Mouse (Mus musculus) heart, embryonic 15.5 days (tissue): Measurements from ENCODE around the gene Atg7. TPM values are rescaled to one million over a fixed set of nuclear protein-coding genes. Genes with fewer than 3 reads are reported as not detected.

Source experiments
- ATAC-seq: fragments of 200-750 bp; cut with Nextera tagmentation; replicated peaks from 2 replicates; pipeline ENCODE4 v1.8.0; 2017; ENCODE audit warnings: low read depth, moderate TSS enrichment; ENCODE audit not compliant: insufficient number of reproducible peaks, insufficient read depth, low FRiP score
- H3K27ac ChIP-seq: fragments of 300-500 bp; sonication (generic); 2 replicates; pipeline ENCODE4 v1.5.1; 2015; ENCODE audit warnings: mild to moderate bottlenecking, inconsistent platforms
- H3K27me3 ChIP-seq: fragments of 300-500 bp; sonication (generic); 2 replicates; pipeline ENCODE4 v1.6.1; 2015; ENCODE audit warnings: inconsistent platforms
- H3K36me3 ChIP-seq: fragments of 300-500 bp; sonication (generic); 2 replicates; pipeline ENCODE4 v1.6.1; 2015; ENCODE audit warnings: mild to moderate bottlenecking, inconsistent platforms
- H3K4me1 ChIP-seq: fragments of 300-500 bp; sonication (generic); replicated peaks from 2 replicates; pipeline ENCODE4 v1.6.1; 2015; ENCODE audit warnings: inconsistent platforms
- H3K4me2 ChIP-seq: fragments of 300-500 bp; sonication (generic); 2 replicates; pipeline ENCODE4 v1.6.1; 2015; ENCODE audit warnings: inconsistent platforms, mild to moderate bottlenecking, moderate library complexity
- H3K4me3 ChIP-seq: fragments of 300-500 bp; sonication (generic); 2 replicates; pipeline ENCODE4 v1.5.1; 2015; ENCODE audit warnings: mild to moderate bottlenecking, inconsistent platforms
- H3K9ac ChIP-seq: fragments of 300-500 bp; sonication (generic); 2 replicates; pipeline ENCODE4 v1.6.1; 2015; ENCODE audit warnings: mild to moderate bottlenecking, inconsistent platforms
- H3K9me3 ChIP-seq: fragments of 300-500 bp; sonication (generic); replicated peaks from 2 replicates; pipeline ENCODE4 v1.6.1; 2016; ENCODE audit warnings: inconsistent platforms
- WGBS: fragments of 180-500 bp; shearing (Covaris S2); methylation state at CpG from one replicate; pipeline ENCODE4 v1.1.7; 2015; ENCODE audit warnings: mixed read lengths; 5-methylcytosine and 5-hydroxymethylcytosine counted together
- polyA plus RNA-seq: library from polyadenylated mRNA; unstranded; fragments of >200 nt; fragmentation: Nextera tagmentation; extraction: Ambion mirVana; gene quantifications from 2 replicates; pipeline ENCODE4 v1.2.1, GENCODE M21; 2015

The Atg7 gene
- polyA plus RNA-seq, 1 experiment from 2014 or later: 15.1 TPM

- ATAC-seq: peak; percentile 6; the same call in 1 of the 2 replicates
- Histone ChIP-seq H3K4me2 (peak overlapping the region; percentile 84), H3K9ac (peak overlapping the region; percentile 67), H3K27ac (peak overlapping the region; percentile 98), H3K36me3 (peaks cover 6% of the 10 kb centered on the region; the same call in 1 of the 2 replicates), H3K9me3 (no peaks in the 10 kb centered on the region), H3K4me3 (peak overlapping the region; percentile 52), H3K27me3 (no peaks in the 10 kb centered on the region), H3K4me1 (peaks cover 90% of the 10 kb centered on the region)
- WGBS: 9% methylated on average over 19 of the region's 19 CpGs
Observed at GRCm38 (mm10) chr6:114874138-114874928, 231.4 kb downstream of the Atg7 start.

GRCm38 (mm10) chr6:114875018-114875558, 232.2 kb downstream of the Atg7 start:
- H3K9ac ChIP-seq: peak overlapping the region; percentile 67
- under 1% methylated on average over 18 of the region's 18 CpGs for WGBS
- no peaks in the 10 kb centered on the region for H3K9me3 ChIP-seq
- ATAC-seq: peak; percentile 80
- H3K4me3 ChIP-seq: peak overlapping the region; percentile 52
- no peaks in the 10 kb centered on the region for H3K27me3 ChIP-seq
- H3K4me2 ChIP-seq: peak overlapping the region; percentile 84
- peaks cover 6% of the 10 kb centered on the region; the same call in 1 of the 2 replicates for H3K36me3 ChIP-seq
- H3K27ac ChIP-seq: peak overlapping the region; percentile 98
- H3K4me1 ChIP-seq: peaks cover 90% of the 10 kb centered on the region

- Histone ChIP-seq H3K9me3 (no peaks in the 10 kb centered on the region), H3K36me3 (peaks cover 5% of the 10 kb centered on the region; the same call in 1 of the 2 replicates), H3K27ac (peak overlapping the region; percentile 98), H3K4me1 (peaks cover 90% of the 10 kb centered on the region), H3K9ac (peak overlapping the region; percentile 47; the same call in 1 of the 2 replicates), H3K4me2 (0 out of 2 replicates have a peak overlapping the region, but pooled peaks have one; percentile 84), H3K4me3 (no peak overlapping the region), H3K27me3 (no peaks in the 10 kb centered on the region)
- no peak for ATAC-seq
- 30% methylated on average over 4 of the region's 4 CpGs for WGBS
Observed at GRCm38 (mm10) chr6:114876033-114876432, 233.1 kb downstream of the Atg7 start.

GRCm38 (mm10) chr6:114876546-114876945, 233.6 kb downstream of the Atg7 start:
- H3K27me3 ChIP-seq: no peaks in the 10 kb centered on the region
- H3K9me3 ChIP-seq: no peaks in the 10 kb centered on the region
- 78% methylated on average over 6 of the region's 6 CpGs for WGBS
- H3K9ac ChIP-seq: no peak overlapping the region
- no peak overlapping the region for H3K4me2 ChIP-seq
- no peak overlapping the region for H3K4me3 ChIP-seq
- 0 out of 2 replicates have a peak, but pooled peaks cover under 1% of the 10 kb centered on the region for H3K36me3 ChIP-seq
- peak overlapping the region; percentile 98 for H3K27ac ChIP-seq
- no peak for ATAC-seq
- peaks cover 90% of the 10 kb centered on the region for H3K4me1 ChIP-seq

GRCm38 (mm10) chr6:114878841-114879520, 236.1 kb downstream of the Atg7 start:
- Histone ChIP-seq H3K9me3 (no peaks in the 10 kb centered on the region), H3K4me1 (peaks cover 97% of the 10 kb centered on the region), H3K36me3 (0 out of 2 replicates have a peak, but pooled peaks cover under 1% of the 10 kb centered on the region), H3K4me3 (no peak overlapping the region), H3K9ac (0 out of 2 replicates have a peak overlapping the region, but pooled peaks have one; percentile 25), H3K27me3 (no peaks in the 10 kb centered on the region), H3K27ac (peak overlapping the region; percentile 54), H3K4me2 (no peak overlapping the region)
- 56% methylated on average over 19 of the region's 19 CpGs for WGBS
- ATAC-seq: no peak

- no peak overlapping the region for H3K9ac ChIP-seq
- no peak overlapping the region for H3K4me2 ChIP-seq
- H3K27ac ChIP-seq: peak overlapping the region; percentile 93; the same call in 1 of the 2 replicates
- no peak overlapping the region for H3K4me3 ChIP-seq
- peaks cover 6% of the 10 kb centered on the region; the same call in 1 of the 2 replicates for H3K36me3 ChIP-seq
- no peaks in the 10 kb centered on the region for H3K9me3 ChIP-seq
- WGBS: 33% methylated on average over 4 of the region's 4 CpGs
- peaks cover 95% of the 10 kb centered on the region for H3K4me1 ChIP-seq
- no peaks in the 10 kb centered on the region for H3K27me3 ChIP-seq
- no peak for ATAC-seq
Observed at GRCm38 (mm10) chr6:114880798-114881197, 237.9 kb downstream of the Atg7 start.

- H3K36me3 ChIP-seq: peaks cover 10% of the 10 kb centered on the region; the same call in 1 of the 2 replicates
- ATAC-seq: no peak
- peaks cover 96% of the 10 kb centered on the region for H3K4me1 ChIP-seq
- H3K4me3 ChIP-seq: no peak overlapping the region
- 0 out of 2 replicates have a peak overlapping the region, but pooled peaks have one; percentile 6 for H3K9ac ChIP-seq
- H3K27ac ChIP-seq: peak overlapping the region; percentile 93
- no peaks in the 10 kb centered on the region for H3K9me3 ChIP-seq
- 47% methylated on average over 5 of the region's 5 CpGs for WGBS
- H3K27me3 ChIP-seq: no peaks in the 10 kb centered on the region
- no peak overlapping the region for H3K4me2 ChIP-seq
Observed at GRCm38 (mm10) chr6:114882212-114882611, 239.3 kb downstream of the Atg7 start.

GRCm38 (mm10) chr6:114882675-114883074, 239.8 kb downstream of the Atg7 start:
- H3K27me3 ChIP-seq: no peaks in the 10 kb centered on the region
- peak overlapping the region; percentile 93 for H3K27ac ChIP-seq
- H3K9me3 ChIP-seq: no peaks in the 10 kb centered on the region
- H3K9ac ChIP-seq: peak overlapping the region; percentile 37; the same call in 1 of the 2 replicates
- peak overlapping the region; percentile 26; the same call in 1 of the 2 replicates for H3K4me2 ChIP-seq
- 36% methylated on average over 7 of the region's 7 CpGs for WGBS
- peaks cover 96% of the 10 kb centered on the region for H3K4me1 ChIP-seq
- H3K4me3 ChIP-seq: no peak overlapping the region
- no peak for ATAC-seq
- peaks cover 12% of the 10 kb centered on the region; the same call in 1 of the 2 replicates for H3K36me3 ChIP-seq

- H3K4me2 ChIP-seq: peak overlapping the region; percentile 26
- ATAC-seq: peak; percentile 61
- 0 out of 2 replicates have a peak overlapping the region, but pooled peaks have one; percentile 5 for H3K4me3 ChIP-seq
- no peaks in the 10 kb centered on the region for H3K27me3 ChIP-seq
- H3K4me1 ChIP-seq: peaks cover 96% of the 10 kb centered on the region
- H3K9ac ChIP-seq: peak overlapping the region; percentile 37
- H3K36me3 ChIP-seq: peaks cover 15% of the 10 kb centered on the region; the same call in 1 of the 2 replicates
- no peaks in the 10 kb centered on the region for H3K9me3 ChIP-seq
- H3K27ac ChIP-seq: peak overlapping the region; percentile 93
- 6% methylated on average over 9 of the region's 9 CpGs for WGBS
Observed at GRCm38 (mm10) chr6:114883261-114883740, 240.4 kb downstream of the Atg7 start.

GRCm38 (mm10) chr6:114885129-114885528, 242.2 kb downstream of the Atg7 start:
- Histone ChIP-seq H3K36me3 (peaks cover 15% of the 10 kb centered on the region; the same call in 1 of the 2 replicates), H3K27ac (peak overlapping the region; percentile 93)

More at GRCm38 (mm10) chr6:114885129-114885528, 242.2 kb downstream of the Atg7 start:
- H3K9ac ChIP-seq: no peak overlapping the region
- 80% methylated on average over 5 of the region's 5 CpGs for WGBS
- no peak overlapping the region for H3K4me2 ChIP-seq
- no peaks in the 10 kb centered on the region for H3K9me3 ChIP-seq
- no peak overlapping the region for H3K4me3 ChIP-seq
- ATAC-seq: no peak
- H3K27me3 ChIP-seq: no peaks in the 10 kb centered on the region
- peaks cover 90% of the 10 kb centered on the region for H3K4me1 ChIP-seq
